Mouse (Mus musculus): Measurements from ENCODE around the gene Ccdc34. TPM values are rescaled to one million over a fixed set of nuclear protein-coding genes. Genes with fewer than 3 reads are reported as not detected.
"Not testable (repeated sequence)": the region's sequence is repeated elsewhere in the genome, so short reads cannot be mapped to it uniquely, and the experiment has no call there.

Gene Ccdc34
- polyA plus RNA-seq, 1 experiment from 2014 or later = 36.8 TPM

DNA sequence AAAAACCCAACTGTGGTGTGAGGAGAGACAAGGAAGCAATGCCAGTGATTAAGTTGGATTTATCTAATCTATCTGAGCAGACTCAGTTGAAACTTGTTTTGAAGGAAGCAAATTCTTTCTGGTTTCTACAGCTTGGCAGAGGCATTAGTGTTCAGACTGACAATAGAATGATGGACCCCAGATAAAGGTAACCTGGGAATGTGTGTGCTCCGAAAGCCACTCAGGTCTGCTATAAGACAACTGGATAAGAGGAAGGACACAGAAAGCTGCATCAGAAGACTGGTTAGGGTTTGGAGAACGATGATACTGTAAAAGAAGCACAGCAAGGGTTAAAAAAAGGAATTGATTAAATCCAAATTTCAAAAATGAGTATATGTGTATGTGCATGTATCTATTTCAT, 111.8 kb downstream of the Ccdc34 start:
- H3K9me3 ChIP-seq = no peaks in the 10 kb centered on the region
- no peaks in the 10 kb centered on the region for H3K27me3 ChIP-seq
- H3K4me3 ChIP-seq = no peak overlapping the region
- ATAC-seq (replicated peaks) = no peak
- no peaks in the 10 kb centered on the region for H3K4me1 ChIP-seq
- H3K4me2 ChIP-seq (replicated peaks) = no peak overlapping the region
- no peak overlapping the region for H3K9ac ChIP-seq (replicated peaks)
- no peak overlapping the region for H3K27ac ChIP-seq (replicated peaks)
- 92% methylated on average over 2 of the region's 2 CpGs for WGBS
- H3K36me3 ChIP-seq = no peaks in the 10 kb centered on the region

DNA sequence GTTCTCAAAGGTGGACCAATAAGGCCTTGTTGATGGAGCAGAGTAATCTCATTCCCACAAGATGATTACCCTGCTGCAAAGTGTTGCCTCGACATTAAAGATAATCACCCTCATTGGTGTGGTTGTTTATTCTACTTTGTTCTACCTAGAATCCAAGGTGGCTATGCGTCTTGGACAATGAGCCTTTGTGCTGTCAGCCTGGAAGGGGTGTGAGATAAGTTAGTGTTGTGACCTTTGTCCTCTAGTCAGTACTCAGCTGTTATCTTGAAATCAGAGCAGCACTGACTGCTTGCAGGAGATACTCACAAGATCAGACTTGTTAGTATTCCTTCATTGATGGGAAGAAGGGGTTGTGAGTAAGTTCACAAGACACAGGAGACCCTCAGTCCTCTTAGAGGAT, 114.0 kb downstream of the Ccdc34 start:
- 64% methylated on average over 2 of the region's 2 CpGs for WGBS
- no peaks in the 10 kb centered on the region for H3K27me3 ChIP-seq
- ATAC-seq (replicated peaks) = no peak
- H3K4me1 ChIP-seq = no peaks in the 10 kb centered on the region
- H3K9ac ChIP-seq (replicated peaks) = no peak overlapping the region
- H3K4me3 ChIP-seq = no peak overlapping the region
- no peaks in the 10 kb centered on the region for H3K9me3 ChIP-seq
- H3K27ac ChIP-seq (replicated peaks) = no peak overlapping the region
- no peaks in the 10 kb centered on the region for H3K36me3 ChIP-seq
- no peak overlapping the region for H3K4me2 ChIP-seq (replicated peaks)

DNA sequence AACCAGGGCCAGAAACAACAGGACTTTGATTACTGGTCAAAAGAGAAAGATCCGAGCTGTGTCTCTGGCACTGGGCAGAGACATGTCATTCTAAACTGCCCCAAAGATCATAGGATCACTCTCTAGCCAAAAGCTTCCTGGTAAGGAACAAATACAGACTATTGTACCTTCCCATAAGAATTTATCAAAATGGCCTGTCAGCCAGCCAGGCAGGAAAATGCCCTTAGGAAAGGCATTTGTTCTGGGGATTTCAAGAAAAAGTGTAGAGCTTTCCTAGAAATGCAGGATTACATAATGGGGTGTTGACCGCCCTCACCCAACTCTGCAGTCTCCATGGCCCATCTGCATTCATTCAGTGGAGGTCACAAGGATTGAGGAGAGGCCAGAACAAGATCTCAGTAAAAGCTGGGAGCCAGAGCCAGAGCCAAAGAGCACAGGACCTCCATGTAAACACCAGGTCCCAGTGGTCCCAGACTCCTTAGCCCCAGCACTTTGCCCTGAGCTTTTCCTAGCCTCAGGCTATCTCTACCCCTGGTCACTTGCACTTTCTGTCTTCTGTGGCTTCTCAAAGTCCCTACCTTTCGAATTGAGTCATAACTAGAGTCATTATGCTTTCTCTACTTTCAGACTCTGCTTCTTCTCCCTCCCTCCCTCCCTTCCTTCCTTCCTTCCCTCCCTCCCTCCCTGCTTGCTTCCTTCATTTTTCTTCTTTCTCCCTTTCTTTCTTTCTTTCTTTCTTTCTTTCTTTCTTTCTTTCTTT, 115.9 kb downstream of the Ccdc34 start:
- WGBS = 72% methylated on average over 3 of the region's 3 CpGs
- H3K4me3 ChIP-seq = no peak overlapping the region
- no peak for ATAC-seq (replicated peaks)

DNA sequence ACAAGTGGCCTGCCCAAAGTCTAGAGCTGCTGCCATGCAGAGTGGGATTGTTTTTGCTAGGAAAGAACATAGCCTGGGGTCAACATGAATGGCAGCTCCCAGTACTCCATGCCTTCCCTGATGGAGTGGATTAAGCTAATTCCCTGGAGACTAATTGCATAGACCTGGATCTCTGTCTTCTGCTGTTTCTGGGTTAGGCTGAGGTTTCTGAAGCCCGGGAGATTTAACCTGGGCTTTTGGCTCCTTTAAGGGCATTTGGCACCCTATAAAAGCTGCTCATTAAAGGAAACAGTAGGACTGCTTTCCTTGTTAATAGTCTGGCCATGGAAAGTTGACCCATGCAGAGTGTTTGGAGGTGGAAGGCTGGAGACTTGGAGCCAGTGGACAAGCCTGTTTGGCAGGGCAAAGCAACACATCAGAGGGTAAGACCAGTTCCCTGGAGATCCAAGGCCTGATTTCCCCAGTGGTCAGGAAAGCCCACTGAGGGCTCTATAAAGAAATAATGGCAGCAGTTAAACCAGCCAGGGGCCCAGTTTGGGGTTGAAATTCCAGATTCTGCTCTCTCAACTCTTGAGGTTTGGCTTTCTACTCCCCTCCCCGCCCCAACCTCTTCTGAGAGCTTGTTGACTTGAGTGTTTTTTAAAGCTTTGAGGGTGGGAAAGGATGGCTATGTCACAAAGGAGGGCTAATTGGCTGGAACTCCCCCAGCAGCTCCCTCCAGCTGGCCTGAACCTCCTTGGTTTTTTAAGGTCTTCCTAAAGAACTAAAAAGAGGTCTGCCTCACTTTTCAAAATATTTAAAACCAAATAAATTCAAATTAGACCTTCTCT, 117.4 kb downstream of the Ccdc34 start:
- H3K4me3 ChIP-seq = no peak overlapping the region
- H3K27ac ChIP-seq (replicated peaks) = no peak overlapping the region
- H3K36me3 ChIP-seq = no peaks in the 10 kb centered on the region
- H3K27me3 ChIP-seq = no peaks in the 10 kb centered on the region
- no peaks in the 10 kb centered on the region for H3K9me3 ChIP-seq
- no peak overlapping the region for H3K9ac ChIP-seq (replicated peaks)
- no peak overlapping the region for H3K4me2 ChIP-seq (replicated peaks)
- H3K4me1 ChIP-seq = no peaks in the 10 kb centered on the region
- no peak for ATAC-seq (replicated peaks)
- WGBS = 19% methylated on average over 2 of the region's 2 CpGs

More for the DNA sequence above, 115.9 kb downstream of the Ccdc34 start:
- H3K9ac ChIP-seq (replicated peaks) = no peak overlapping the region
- no peaks in the 10 kb centered on the region for H3K9me3 ChIP-seq
- H3K36me3 ChIP-seq = no peaks in the 10 kb centered on the region
- H3K27ac ChIP-seq (replicated peaks) = no peak overlapping the region
- no peaks in the 10 kb centered on the region for H3K4me1 ChIP-seq
- H3K4me2 ChIP-seq (replicated peaks) = no peak overlapping the region
- no peaks in the 10 kb centered on the region for H3K27me3 ChIP-seq

DNA sequence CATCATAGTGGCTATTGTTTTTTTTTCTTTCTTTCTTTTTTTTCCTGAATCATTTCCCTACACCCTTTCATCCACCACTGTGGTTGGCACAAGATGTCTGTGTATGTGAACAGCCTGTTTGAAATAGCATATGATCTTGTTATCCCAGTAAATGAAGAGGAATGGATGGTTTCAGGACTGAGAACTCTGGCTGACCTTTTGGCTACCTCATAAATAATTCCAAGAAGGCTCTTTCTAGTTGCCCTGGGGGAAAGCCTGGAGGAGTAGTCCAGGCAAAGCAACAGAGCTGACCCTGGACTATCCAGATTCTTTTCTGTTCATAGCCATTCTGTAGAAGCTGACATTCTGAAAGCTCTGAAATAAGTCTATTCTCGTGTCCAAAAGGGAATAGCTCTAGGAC, 119.7 kb downstream of the Ccdc34 start:
- no peak for ATAC-seq (replicated peaks)
- Histone ChIP-seq H3K9ac (replicated peaks) (no peak overlapping the region), H3K4me2 (replicated peaks) (no peak overlapping the region), H3K36me3 (no peaks in the 10 kb centered on the region), H3K4me1 (no peaks in the 10 kb centered on the region), H3K27me3 (no peaks in the 10 kb centered on the region), H3K9me3 (no peaks in the 10 kb centered on the region), H3K4me3 (no peak overlapping the region), H3K27ac (replicated peaks) (no peak overlapping the region)
- WGBS = 74% methylated on average over 1 of the region's 1 CpGs

DNA sequence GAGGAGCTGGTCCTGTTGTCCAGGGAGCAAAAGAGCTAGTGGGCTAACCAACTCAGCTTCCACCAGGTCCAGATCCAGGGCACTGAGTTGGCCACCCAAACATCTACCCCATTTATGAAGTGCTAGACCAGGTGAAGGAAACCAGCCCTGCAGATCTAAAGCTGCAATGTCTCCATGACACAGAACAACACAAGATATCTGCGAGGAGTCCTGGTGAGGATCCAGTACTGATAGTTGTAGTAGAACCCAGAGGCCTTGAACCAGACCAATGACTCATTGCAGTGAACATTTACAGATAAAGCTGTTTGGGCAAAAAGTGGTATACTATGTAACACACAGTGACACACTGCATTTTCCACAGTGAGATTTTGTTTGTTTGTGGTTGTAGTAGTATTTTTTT, 120.5 kb downstream of the Ccdc34 start:
- H3K9ac ChIP-seq (replicated peaks) = no peak overlapping the region
- H3K27ac ChIP-seq (replicated peaks) = no peak overlapping the region
- H3K4me2 ChIP-seq (replicated peaks) = no peak overlapping the region
- H3K4me3 ChIP-seq = no peak overlapping the region
- no peaks in the 10 kb centered on the region for H3K27me3 ChIP-seq
- no peaks in the 10 kb centered on the region for H3K36me3 ChIP-seq
- 95% methylated on average over 1 of the region's 1 CpGs for WGBS
- ATAC-seq (replicated peaks) = no peak
- H3K4me1 ChIP-seq = no peaks in the 10 kb centered on the region
- H3K9me3 ChIP-seq = no peaks in the 10 kb centered on the region

DNA sequence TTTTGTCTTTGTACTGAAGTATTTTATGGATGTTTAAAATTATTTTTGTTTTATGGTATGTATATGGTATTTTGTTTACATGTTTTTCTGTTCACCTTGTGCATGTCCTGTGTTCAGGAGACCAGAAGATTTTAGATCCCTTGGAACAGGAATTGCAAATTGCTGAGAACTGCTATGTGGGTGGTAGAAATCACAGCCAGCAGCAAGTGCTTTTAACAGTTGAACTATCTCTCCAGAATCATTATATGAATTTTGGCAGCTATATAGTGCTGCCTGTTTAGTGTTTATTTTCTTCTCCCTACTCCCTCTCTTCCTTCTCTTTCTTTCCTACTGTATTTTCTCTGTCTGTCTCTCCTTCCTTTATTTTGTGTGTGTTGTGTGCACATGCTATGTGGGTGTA, 130.4 kb downstream of the Ccdc34 start:
- not testable (repeated sequence) for H3K4me2 ChIP-seq (replicated peaks); H3K27ac ChIP-seq (replicated peaks); H3K4me1 ChIP-seq; H3K9ac ChIP-seq (replicated peaks); ATAC-seq (replicated peaks); H3K9me3 ChIP-seq; H3K27me3 ChIP-seq; H3K4me3 ChIP-seq; H3K36me3 ChIP-seq

DNA sequence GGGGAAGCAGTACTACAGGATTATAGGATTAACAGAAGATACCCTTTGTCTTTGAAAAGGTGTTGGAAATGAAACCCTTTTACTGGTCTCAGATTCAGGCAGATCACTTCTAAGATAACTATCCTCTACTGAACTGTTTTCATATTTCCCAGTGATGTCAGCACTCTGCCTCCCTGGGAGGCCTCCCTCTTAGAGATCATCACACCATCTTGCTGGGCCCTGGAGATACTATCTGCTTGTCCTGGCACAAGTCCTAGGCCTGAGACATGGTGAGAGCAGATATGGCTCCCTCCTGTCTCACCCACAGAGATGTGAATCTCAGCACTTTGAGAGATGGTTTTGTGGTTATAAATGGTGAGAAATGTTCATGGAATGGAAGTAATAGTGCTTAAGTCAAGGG, 131.6 kb downstream of the Ccdc34 start:
- H3K4me2 ChIP-seq (replicated peaks) = no peak overlapping the region
- no peak for ATAC-seq (replicated peaks)
- no peaks in the 10 kb centered on the region for H3K36me3 ChIP-seq
- H3K9ac ChIP-seq (replicated peaks) = no peak overlapping the region
- no peaks in the 10 kb centered on the region for H3K9me3 ChIP-seq
- no peak overlapping the region for H3K4me3 ChIP-seq
- no peaks in the 10 kb centered on the region for H3K27me3 ChIP-seq
- no peaks in the 10 kb centered on the region for H3K4me1 ChIP-seq
- no peak overlapping the region for H3K27ac ChIP-seq (replicated peaks)

DNA sequence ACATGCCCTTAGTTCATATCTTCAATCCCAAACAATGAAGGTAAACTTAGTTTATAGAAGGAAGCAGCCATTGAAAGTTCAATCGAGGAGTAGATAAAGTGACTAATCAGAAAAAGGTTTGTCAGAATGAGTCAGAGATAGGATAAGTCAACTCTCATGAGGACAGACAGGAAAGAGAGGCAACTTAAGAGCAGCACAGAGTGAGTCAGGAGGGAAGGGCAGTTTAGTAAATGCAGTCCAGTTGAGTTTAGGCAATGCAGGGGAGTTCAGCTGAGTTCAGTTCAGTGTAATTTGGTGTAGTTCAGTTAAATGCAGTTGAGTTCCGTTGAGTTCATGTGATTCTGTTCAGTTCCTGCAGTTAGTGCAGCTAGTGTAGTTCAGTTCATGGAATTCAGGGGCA, 138.7 kb downstream of the Ccdc34 start:
- Histone ChIP-seq H3K4me1 (no peaks in the 10 kb centered on the region), H3K27me3 (no peaks in the 10 kb centered on the region), H3K4me3 (no peak overlapping the region), H3K27ac (replicated peaks) (no peak overlapping the region), H3K36me3 (no peaks in the 10 kb centered on the region), H3K9ac (replicated peaks) (no peak overlapping the region), H3K4me2 (replicated peaks) (no peak overlapping the region), H3K9me3 (no peaks in the 10 kb centered on the region)
- no peak for ATAC-seq (replicated peaks)
- WGBS = 91% methylated on average over 2 of the region's 2 CpGs

DNA sequence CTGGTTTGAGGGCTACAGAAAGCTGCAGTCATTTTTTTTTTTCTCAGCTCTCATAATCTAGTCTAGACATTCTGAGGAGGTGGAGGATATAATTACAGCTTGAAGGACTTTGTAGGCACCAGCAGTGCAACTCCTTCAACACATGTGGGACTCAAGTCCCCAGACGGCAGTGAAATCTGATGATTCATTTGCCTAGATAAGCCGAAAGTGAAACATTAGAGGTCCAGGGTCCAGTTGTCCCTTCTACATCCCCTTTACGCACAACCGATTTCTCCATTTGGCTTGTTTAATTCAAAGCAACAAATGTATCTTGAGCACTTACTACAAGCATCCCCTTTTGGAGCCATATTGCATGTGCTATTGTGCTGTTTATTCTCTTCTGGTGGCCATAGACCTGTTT, 147.4 kb downstream of the Ccdc34 start:
- H3K27ac ChIP-seq (replicated peaks) = no peak overlapping the region
- no peak for ATAC-seq (replicated peaks)
- no peaks in the 10 kb centered on the region for H3K4me1 ChIP-seq
- H3K27me3 ChIP-seq = no peaks in the 10 kb centered on the region
- no peaks in the 10 kb centered on the region for H3K9me3 ChIP-seq
- no peaks in the 10 kb centered on the region for H3K36me3 ChIP-seq
- H3K9ac ChIP-seq (replicated peaks) = no peak overlapping the region
- H3K4me2 ChIP-seq (replicated peaks) = no peak overlapping the region
- 92% methylated on average over 4 of the region's 4 CpGs for WGBS
- no peak overlapping the region for H3K4me3 ChIP-seq

DNA sequence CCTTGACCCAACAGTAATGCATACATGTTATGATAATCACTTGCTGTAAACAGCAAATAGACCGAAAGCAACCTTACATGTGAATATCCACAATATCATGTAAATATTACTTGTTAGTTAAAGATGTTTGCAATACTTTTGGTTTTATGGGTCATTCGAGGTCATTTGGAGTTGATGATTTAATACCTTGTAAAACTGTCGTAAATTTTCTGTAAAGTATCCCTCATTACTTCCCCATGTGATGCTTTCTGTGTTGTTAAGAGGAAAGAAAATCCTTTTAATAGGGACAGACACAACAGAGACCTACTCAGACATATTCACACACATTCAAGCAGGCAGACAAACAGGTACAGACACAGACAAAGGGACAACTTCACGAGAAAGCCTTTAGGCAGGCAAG, 150.1 kb downstream of the Ccdc34 start:
- H3K36me3 ChIP-seq = no peaks in the 10 kb centered on the region
- no peak overlapping the region for H3K27ac ChIP-seq (replicated peaks)
- H3K4me1 ChIP-seq = no peaks in the 10 kb centered on the region
- 73% methylated on average over 4 of the region's 4 CpGs for WGBS
- H3K9ac ChIP-seq (replicated peaks) = no peak overlapping the region
- H3K27me3 ChIP-seq = no peaks in the 10 kb centered on the region
- no peak overlapping the region for H3K4me3 ChIP-seq
- no peak overlapping the region for H3K4me2 ChIP-seq (replicated peaks)
- no peaks in the 10 kb centered on the region for H3K9me3 ChIP-seq
- ATAC-seq (replicated peaks) = no peak

DNA sequence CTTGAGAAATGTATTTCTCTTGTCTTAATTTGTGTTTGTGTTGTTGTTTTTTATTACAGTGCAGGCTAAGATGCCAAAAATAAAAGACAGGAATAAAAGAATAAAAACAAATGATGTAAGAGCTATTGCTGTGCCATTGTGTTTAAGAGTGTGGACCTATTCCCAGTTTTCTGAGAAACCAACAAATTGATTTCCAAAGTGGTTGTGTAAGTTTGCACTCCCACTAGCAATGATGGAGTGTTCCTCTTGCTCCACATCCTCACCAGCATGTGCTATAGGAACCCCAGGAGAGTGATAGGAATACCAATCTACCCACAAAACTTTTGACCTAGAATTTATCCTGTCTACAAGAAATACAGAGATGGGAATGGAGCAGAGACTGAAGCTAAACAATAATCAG, 150.7 kb downstream of the Ccdc34 start:
- no peaks in the 10 kb centered on the region for H3K27me3 ChIP-seq
- ATAC-seq (replicated peaks) = no peak
- no peaks in the 10 kb centered on the region for H3K36me3 ChIP-seq
- H3K27ac ChIP-seq (replicated peaks) = no peak overlapping the region
- H3K4me1 ChIP-seq = no peaks in the 10 kb centered on the region
- no peak overlapping the region for H3K9ac ChIP-seq (replicated peaks)
- H3K9me3 ChIP-seq = no peaks in the 10 kb centered on the region
- no peak overlapping the region for H3K4me3 ChIP-seq
- no peak overlapping the region for H3K4me2 ChIP-seq (replicated peaks)

DNA sequence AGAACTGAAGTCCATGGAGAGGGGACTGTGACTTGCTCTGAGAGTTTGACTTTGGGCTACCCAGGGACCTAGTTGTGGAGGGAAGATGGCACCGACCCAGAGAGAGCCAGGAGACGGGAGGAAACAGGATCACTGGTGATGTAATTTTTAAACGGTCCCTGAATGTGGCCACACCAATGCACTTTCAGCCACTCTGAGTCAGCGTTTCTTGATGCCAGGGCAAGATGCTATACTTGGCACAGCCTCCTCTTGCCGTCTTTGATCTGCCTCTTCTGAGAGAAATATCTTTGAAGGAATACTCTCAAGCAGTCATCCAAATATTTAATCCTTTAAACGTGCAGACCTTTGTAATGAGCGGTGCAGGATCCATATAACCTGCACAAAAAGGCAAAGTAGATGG, 154.8 kb downstream of the Ccdc34 start:
- peaks cover 7% of the 10 kb centered on the region for H3K4me1 ChIP-seq
- H3K4me3 ChIP-seq = no peak overlapping the region
- H3K36me3 ChIP-seq = no peaks in the 10 kb centered on the region
- no peaks in the 10 kb centered on the region for H3K9me3 ChIP-seq
- no peaks in the 10 kb centered on the region for H3K27me3 ChIP-seq
- H3K4me2 ChIP-seq (replicated peaks) = no peak overlapping the region
- H3K9ac ChIP-seq (replicated peaks) = no peak overlapping the region
- 54% methylated on average over 7 of the region's 7 CpGs for WGBS
- 0 out of 2 replicates have a peak, but pooled peaks have one; percentile 7 for ATAC-seq (replicated peaks)
- H3K27ac ChIP-seq (replicated peaks) = no peak overlapping the region

Data from forebrain, embryonic 15.5 days (tissue).